Mouse (Mus musculus) heart, adult 18-20 months (tissue): ENCODE data around the gene Ppia. TPM values are rescaled to one million over a fixed set of nuclear protein-coding genes. Genes with fewer than 3 reads are reported as not detected.
"Not testable (repeated sequence)": the region's sequence is repeated elsewhere in the genome, so short reads cannot be mapped to it uniquely, and the experiment has no call there.

Experiments used
- DNase-seq, 2 experiments: peaks; one replicate each; pipeline ENCODE4 v3.0.0; 2021 to 2022; ENCODE audit warnings: mixed read lengths in 1 of 2
- total RNA-seq, 2 experiments: library from RNA; stranded (reverse); gene quantifications; 2 replicates each; pipeline ENCODE4 v1.2.3; 2021

Gene Ppia
- total RNA-seq, 2 experiments from 2014 or later, result 304 to 366 TPM

DNA sequence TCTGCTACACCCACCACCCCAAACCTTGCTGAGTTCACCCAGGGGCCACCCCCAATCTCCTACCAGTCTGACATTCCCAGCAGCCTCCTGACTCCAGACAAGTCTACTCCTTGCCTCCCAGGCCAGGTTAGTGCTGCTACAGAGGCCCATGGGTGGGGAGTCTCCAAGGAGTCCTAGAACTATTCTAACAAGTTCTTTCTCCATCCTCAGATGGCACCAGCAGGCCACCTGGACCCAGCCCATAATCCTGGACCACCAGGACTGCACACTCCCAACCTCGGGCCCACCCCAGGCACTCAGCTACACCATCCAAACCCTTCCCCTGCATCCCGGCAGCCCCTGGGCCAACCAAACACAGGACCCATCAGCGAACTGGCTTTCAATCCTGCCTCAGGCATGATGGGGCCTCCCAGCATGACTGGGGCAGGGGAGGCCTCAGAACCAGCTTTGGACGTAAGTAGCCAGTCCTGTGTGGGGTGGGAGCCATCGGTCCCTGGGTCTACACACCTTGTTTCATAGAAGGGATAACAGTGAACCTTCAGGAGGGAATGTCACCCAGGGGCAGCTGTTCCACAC lies 11.3 kb upstream of the Ppia start:
- no peak for DNase-seq

DNA sequence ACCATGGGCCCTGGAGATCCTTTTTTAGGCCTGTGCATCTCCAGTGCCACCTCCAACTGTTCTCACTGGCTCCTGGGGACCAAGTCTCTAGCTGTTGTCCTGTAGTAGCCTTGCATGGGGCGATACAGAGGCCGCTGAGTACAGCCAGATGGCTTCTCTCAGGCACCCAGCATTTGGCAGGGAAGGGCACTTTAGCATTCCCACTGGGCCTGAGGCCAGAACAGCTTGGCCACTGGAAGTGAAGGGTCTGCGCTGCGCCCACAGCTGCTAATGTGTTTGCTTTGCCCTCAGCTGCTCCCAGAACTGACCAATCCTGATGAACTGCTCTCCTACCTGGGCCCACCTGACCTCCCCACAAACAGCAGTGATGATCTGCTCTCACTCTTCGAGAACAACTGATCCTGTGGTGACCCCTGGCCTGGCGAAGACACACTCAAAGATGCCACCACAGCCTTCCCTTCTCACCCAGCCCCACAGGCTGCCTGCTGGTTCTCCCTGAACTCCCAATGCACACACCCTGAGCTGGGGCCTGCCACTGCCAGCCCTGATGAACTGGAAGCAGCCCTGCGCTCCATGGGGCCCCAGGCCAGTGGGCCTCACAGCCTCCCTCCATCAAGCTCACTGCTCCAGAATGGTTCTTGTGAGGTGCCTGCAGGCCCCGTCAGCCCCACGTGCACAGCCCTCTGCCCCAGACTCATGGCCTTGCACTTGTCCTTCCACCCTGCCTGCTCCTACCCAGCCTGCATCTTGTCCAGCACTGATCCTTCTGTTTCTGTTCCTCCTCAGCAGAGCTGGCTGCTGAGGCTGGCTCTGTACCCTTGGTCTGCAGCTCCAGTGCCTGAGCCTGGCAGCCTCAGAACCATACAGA lies 10.3 kb upstream of the Ppia start:
- DNase-seq, result peak; percentile 48 to 49

DNA sequence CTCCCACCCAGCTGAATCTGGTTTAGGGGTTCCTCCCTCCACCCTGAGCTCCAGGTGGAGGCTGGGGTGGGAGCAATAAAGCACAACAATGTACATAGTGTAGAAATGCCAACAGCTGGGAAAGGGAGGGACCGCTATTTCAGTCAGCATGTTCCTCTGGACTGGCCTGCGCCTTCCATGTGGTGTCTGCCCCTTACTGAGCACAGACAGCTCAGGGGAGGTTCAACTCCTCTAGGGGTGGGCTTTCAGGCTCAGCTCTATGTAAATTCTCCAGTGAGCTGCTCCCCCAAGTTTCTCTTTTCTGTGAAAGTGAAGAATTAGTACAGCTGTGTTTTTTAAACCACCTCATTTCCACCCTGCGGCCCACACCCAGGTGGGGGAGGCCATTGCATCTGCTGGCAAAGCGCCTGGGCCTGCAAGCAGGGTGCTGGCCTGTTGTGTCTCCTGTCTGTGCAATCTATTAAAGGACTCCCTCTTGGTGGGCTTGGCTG lies 9.6 kb upstream of the Ppia start:
- peak; percentile 61 to 73 for DNase-seq

DNA sequence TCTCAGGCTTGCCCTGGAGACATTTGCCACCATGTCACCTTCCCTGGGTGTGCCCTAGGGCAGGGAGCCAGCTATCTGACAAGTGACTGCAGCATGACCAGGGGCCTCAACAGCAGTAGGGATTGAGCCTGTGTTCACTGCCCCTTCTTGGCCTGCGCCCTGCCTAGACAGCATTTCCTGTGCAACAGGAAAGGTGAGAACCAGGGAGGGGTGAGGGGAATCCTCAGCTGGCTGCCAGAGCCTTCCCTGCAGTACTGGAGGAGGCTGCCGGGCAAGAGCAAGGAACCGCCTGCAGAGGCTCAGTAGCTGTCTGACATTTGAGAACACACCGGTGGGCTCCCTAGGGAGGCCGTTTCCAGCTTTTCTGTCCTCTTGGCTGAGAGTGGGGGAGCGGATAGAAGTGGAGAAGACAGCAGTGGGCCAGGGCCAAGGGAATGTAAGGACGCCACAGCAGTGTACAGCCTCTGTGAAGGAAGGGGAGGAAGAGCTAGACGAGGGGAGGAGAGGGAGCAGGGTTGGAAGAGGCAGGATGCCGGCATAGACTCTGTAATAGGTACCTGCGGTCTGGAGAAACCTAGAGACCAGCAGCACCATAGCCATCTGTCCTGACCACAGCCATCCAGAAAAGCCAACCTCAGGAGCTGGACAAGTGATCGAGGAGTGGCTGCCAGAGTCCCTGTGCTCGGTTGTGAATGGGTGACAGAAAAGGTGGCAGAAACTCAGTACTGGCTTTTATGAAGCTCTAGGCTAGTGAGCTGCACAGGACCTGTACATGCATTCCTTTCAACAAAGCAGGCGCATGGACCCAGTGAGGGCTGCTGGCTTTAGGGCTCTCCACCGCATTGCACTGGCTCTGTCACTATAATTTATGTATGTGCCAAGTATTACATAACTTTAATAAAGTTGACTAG lies 8.7 kb upstream of the Ppia start:
- peak; percentile 85 to 88 for DNase-seq

GRCm38 (mm10) chr11:6407162-6407621 lies 8.1 kb upstream of the Ppia start:
- DNase-seq, result no peak

- peak in 1 of 2 experiments; percentile 40 for DNase-seq
Observed at GRCm38 (mm10) chr11:6410050-6410602, 5.1 kb upstream of the Ppia start.

- DNase-seq, result not testable (repeated sequence)
Observed at GRCm38 (mm10) chr11:6410755-6411154, 4.5 kb upstream of the Ppia start.

DNA sequence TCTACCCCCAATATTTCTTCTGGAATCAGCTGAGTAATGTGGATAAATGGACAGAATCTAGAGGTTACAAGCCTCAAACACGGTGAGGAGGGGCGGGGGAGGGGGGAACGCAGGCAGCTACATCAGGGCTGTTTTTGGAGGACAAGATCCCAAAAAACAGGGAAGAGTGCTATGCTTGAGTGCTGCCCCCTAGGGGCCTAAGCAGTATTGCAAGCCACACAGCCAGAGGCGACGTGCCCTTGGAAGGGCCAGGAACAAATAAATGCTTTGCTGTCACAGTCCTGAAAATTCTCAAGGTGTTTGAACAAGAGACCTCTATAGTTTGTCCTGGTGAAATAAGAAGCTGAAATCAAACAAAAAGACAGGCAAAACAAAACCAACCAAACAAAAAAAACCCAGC lies 3.6 kb upstream of the Ppia start:
- DNase-seq, result peak; percentile 74 to 93

DNA sequence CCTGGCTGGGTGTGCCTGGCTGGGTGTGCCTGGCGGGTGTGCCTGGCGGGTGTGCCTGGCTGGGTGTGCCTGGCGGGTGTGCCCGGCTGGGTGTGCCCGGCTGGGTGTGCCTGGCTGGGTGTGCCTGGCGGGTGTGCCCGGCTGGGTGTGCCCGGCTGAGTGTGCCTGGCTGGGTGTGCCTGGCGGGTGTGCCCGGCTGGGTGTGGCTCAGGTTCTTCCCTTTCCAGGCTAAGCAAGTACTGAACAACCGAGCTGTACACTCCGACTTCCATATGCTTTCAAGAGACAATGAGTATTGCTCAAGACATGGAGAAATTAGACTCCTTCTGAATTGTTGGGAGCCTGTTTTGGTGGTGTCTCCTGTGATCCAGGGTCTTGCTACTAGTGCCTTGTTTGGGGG lies 2.0 kb upstream of the Ppia start:
- DNase-seq, result no peak

- peak; percentile 98 to 100 for DNase-seq
Observed at GRCm38 (mm10) chr11:6415551-6416404, 535 bp downstream of the Ppia start.

DNA sequence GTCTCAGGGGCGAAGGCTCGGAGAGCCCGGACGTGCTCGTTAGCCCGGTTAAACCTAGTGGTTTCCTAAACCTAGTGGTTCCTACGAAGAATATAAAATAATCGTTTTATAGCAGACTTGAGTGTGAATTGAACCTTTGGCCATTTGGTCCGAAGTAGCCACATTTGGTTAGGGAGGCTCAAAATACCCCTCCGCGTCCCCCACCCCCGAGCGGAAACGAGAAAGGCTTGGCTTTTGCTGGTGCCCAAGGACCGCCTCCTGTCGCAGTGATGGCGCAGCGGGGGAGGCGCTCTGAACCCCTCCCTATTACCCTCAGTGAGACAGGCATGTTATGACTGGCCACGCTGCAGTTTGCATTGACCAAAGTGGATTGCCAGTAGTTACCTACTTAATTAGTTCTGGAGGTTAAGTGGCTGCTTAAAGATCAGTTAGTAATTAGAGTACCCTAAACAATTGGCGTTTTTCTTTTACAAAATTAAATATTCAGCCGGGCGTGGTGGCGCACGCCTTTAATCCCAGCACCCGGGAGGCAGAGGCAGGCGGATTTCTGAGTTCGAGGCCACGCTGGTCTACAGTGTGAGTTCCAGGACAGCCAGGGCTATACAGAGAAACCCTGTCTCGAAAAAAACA lies 1.3 kb downstream of the Ppia start:
- peak; percentile 82 to 88 for DNase-seq

- DNase-seq, result no peak
Observed at GRCm38 (mm10) chr11:6417069-6417468, 1.8 kb downstream of the Ppia start.

DNA sequence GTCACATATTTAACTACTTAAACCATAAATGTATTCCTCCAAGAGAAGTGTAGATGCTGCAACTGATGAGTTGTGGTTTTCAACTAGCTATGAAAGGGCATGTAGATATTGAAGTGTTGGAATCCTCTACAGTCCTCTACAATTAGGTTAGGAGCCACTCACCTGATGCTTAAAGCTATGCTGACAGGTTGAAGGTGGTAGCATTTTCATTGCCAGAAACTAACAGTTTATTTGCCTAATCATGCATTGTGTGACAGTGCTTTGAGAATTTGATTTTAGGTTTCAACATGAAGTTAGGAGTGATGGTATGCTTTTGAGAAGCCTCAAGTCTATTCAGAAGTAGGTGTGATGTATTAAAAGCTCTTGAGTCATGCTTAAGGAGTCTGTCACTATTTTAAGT lies 2.2 kb downstream of the Ppia start:
- no peak for DNase-seq

- no peak for DNase-seq
Observed at GRCm38 (mm10) chr11:6418751-6419150, 3.5 kb downstream of the Ppia start.

- DNase-seq, result not testable (repeated sequence)
Observed at GRCm38 (mm10) chr11:6419156-6419555, 3.9 kb downstream of the Ppia start.

GRCm38 (mm10) chr11:6420283-6420703 lies 5.0 kb downstream of the Ppia start:
- no peak for DNase-seq

- DNase-seq, result no peak
Observed at GRCm38 (mm10) chr11:6420722-6421350, 5.6 kb downstream of the Ppia start.

DNA sequence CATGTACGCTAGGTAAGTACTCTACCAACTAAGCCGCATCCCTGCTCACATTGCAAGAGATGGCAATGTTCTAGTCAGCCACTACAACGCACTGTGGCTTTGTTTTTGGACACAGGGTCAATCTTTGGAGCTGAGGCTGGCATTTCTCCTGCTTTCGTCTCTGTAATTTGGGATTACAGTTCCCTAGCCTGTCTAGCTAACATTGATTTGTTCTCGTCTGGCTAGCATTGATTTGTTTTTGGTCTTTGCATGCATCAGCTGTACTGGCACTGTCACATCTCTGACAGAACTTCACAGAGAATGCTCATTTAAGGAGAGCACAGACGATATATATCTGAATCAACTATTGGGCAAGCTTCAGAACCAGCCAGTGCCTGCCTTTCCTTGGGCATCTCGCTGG lies 14.9 kb downstream of the Ppia start:
- no peak for DNase-seq

- DNase-seq, result peak; percentile 27 to 46
Observed at GRCm38 (mm10) chr11:6436442-6436841, 21.2 kb downstream of the Ppia start.

- no peak for DNase-seq
Observed at GRCm38 (mm10) chr11:6437667-6438066, 22.4 kb downstream of the Ppia start.
